Mouse (Mus musculus) embryonic facial prominence, embryonic 13.5 days (tissue): Measurements from ENCODE around the gene Mitf. TPM values are rescaled to one million over a fixed set of nuclear protein-coding genes. Genes with fewer than 3 reads are reported as not detected.

Source experiments
- ATAC-seq: fragments of 200-750 bp; cut with Nextera tagmentation; 2 replicates; pipeline ENCODE4 v1.8.0; 2017; ENCODE audit warnings: low read depth; ENCODE audit not compliant: insufficient number of reproducible peaks, insufficient read depth, low FRiP score, low TSS enrichment
- H3K27ac ChIP-seq: fragments of 300-500 bp; sonication (generic); 2 replicates; pipeline ENCODE4 v1.5.1; 2015; ENCODE audit warnings: moderate library complexity, mild to moderate bottlenecking, inconsistent platforms
- H3K27me3 ChIP-seq: fragments of 300-500 bp; sonication (generic); 2 replicates; pipeline ENCODE4 v1.6.1; 2015; ENCODE audit warnings: mild to moderate bottlenecking, inconsistent platforms
- H3K36me3 ChIP-seq: fragments of 300-500 bp; sonication (generic); 2 replicates; pipeline ENCODE4 v1.6.1; 2015; ENCODE audit warnings: mild to moderate bottlenecking, inconsistent platforms
- H3K4me1 ChIP-seq: fragments of 300-500 bp; sonication (generic); 2 replicates; pipeline ENCODE4 v1.6.1; 2015; ENCODE audit warnings: inconsistent platforms
- H3K4me2 ChIP-seq: fragments of 300-500 bp; sonication (generic); 2 replicates; pipeline ENCODE4 v1.6.1; 2015; ENCODE audit warnings: moderate library complexity, mild to moderate bottlenecking, inconsistent platforms
- H3K4me3 ChIP-seq: fragments of 300-500 bp; sonication (generic); 2 replicates; pipeline ENCODE4 v1.5.1; 2015; ENCODE audit warnings: mild to moderate bottlenecking, inconsistent platforms
- H3K9ac ChIP-seq: fragments of 300-500 bp; sonication (generic); 2 replicates; pipeline ENCODE4 v1.6.1; 2015; ENCODE audit warnings: mild to moderate bottlenecking, inconsistent platforms
- H3K9me3 ChIP-seq: fragments of 300-500 bp; sonication (generic); 2 replicates; pipeline ENCODE4 v1.6.1; 2016; ENCODE audit warnings: inconsistent platforms
- WGBS: fragments of 180-500 bp; shearing (Covaris S2); methylation state at CpG from one replicate; pipeline ENCODE4 v1.1.7; 2015; ENCODE audit warnings: mixed read lengths; 5-methylcytosine and 5-hydroxymethylcytosine counted together
- polyA plus RNA-seq: library from polyadenylated mRNA; unstranded; fragments of >200 nt; fragmentation: Nextera tagmentation; extraction: Ambion mirVana; gene quantifications from 2 replicates; pipeline ENCODE4 v1.2.1, GENCODE M21; 2015

Gene Mitf
- polyA plus RNA-seq, 1 experiment from 2014 or later = 2.5 TPM

- H3K27me3 ChIP-seq = no peaks in the 10 kb centered on the region
- no peak for ATAC-seq
- H3K4me1 ChIP-seq = peaks cover 19% of the 10 kb centered on the region
- no peak overlapping the region for H3K27ac ChIP-seq
- no peak overlapping the region for H3K4me3 ChIP-seq
- no peaks in the 10 kb centered on the region for H3K36me3 ChIP-seq
- WGBS = 31% methylated on average over 7 of the region's 7 CpGs
- no peaks in the 10 kb centered on the region for H3K9me3 ChIP-seq
- no peak overlapping the region for H3K9ac ChIP-seq
- no peak overlapping the region for H3K4me2 ChIP-seq
Measured at GRCm38 (mm10) chr6:97918481-97918880, 111.6 kb downstream of the Mitf start.

GRCm38 (mm10) chr6:97919287-97919686 is 112.4 kb downstream of the Mitf start:
- no peak for ATAC-seq
- 47% methylated on average over 8 of the region's 8 CpGs for WGBS
- H3K36me3 ChIP-seq = no peaks in the 10 kb centered on the region
- no peak overlapping the region for H3K4me3 ChIP-seq
- no peak overlapping the region for H3K27ac ChIP-seq
- H3K9ac ChIP-seq = no peak overlapping the region
- no peaks in the 10 kb centered on the region for H3K9me3 ChIP-seq
- no peaks in the 10 kb centered on the region for H3K27me3 ChIP-seq
- peaks cover 19% of the 10 kb centered on the region for H3K4me1 ChIP-seq
- H3K4me2 ChIP-seq = no peak overlapping the region

- no peaks in the 10 kb centered on the region for H3K36me3 ChIP-seq
- 89% methylated on average over 6 of the region's 6 CpGs for WGBS
- H3K4me2 ChIP-seq = no peak overlapping the region
- H3K27me3 ChIP-seq = no peaks in the 10 kb centered on the region
- no peak overlapping the region for H3K9ac ChIP-seq
- no peak overlapping the region for H3K27ac ChIP-seq
- no peak for ATAC-seq
- no peak overlapping the region for H3K4me3 ChIP-seq
- H3K9me3 ChIP-seq = no peaks in the 10 kb centered on the region
- peaks cover 19% of the 10 kb centered on the region for H3K4me1 ChIP-seq
Measured at GRCm38 (mm10) chr6:97921591-97921990, 114.7 kb downstream of the Mitf start.

GRCm38 (mm10) chr6:97924221-97924620 is 117.4 kb downstream of the Mitf start:
- H3K9me3 ChIP-seq = no peaks in the 10 kb centered on the region
- no peak overlapping the region for H3K4me3 ChIP-seq

GRCm38 (mm10) chr6:97929051-97929450 is 122.2 kb downstream of the Mitf start:
- Histone ChIP-seq H3K4me3 (no peak overlapping the region), H3K9me3 (no peaks in the 10 kb centered on the region), H3K4me2 (no peak overlapping the region), H3K4me1 (no peaks in the 10 kb centered on the region), H3K9ac (no peak overlapping the region), H3K27ac (no peak overlapping the region), H3K27me3 (no peaks in the 10 kb centered on the region), H3K36me3 (no peaks in the 10 kb centered on the region)
- no peak for ATAC-seq
- WGBS = 83% methylated on average over 3 of the region's 3 CpGs

More at GRCm38 (mm10) chr6:97924221-97924620, 117.4 kb downstream of the Mitf start:
- Histone ChIP-seq H3K36me3 (no peaks in the 10 kb centered on the region), H3K4me2 (no peak overlapping the region), H3K4me1 (0 out of 2 replicates have a peak, but pooled peaks cover 4% of the 10 kb centered on the region), H3K9ac (no peak overlapping the region), H3K27ac (no peak overlapping the region), H3K27me3 (no peaks in the 10 kb centered on the region)
- ATAC-seq = no peak
- 90% methylated on average over 3 of the region's 3 CpGs for WGBS

GRCm38 (mm10) chr6:97929466-97929865 is 122.6 kb downstream of the Mitf start:
- Histone ChIP-seq H3K4me2 (no peak overlapping the region), H3K4me1 (no peaks in the 10 kb centered on the region), H3K9ac (no peak overlapping the region), H3K4me3 (no peak overlapping the region), H3K36me3 (no peaks in the 10 kb centered on the region), H3K27ac (no peak overlapping the region), H3K27me3 (no peaks in the 10 kb centered on the region), H3K9me3 (no peaks in the 10 kb centered on the region)
- ATAC-seq = no peak
- 68% methylated on average over 7 of the region's 7 CpGs for WGBS

GRCm38 (mm10) chr6:97937139-97937538 is 130.3 kb downstream of the Mitf start:
- Histone ChIP-seq H3K9ac (no peak overlapping the region), H3K9me3 (no peaks in the 10 kb centered on the region), H3K27me3 (no peaks in the 10 kb centered on the region), H3K4me1 (no peaks in the 10 kb centered on the region), H3K36me3 (no peaks in the 10 kb centered on the region), H3K4me2 (no peak overlapping the region), H3K4me3 (no peak overlapping the region), H3K27ac (no peak overlapping the region)
- WGBS = 66% methylated on average over 5 of the region's 5 CpGs
- ATAC-seq = no peak

GRCm38 (mm10) chr6:97937897-97938614 is 131.2 kb downstream of the Mitf start:
- no peaks in the 10 kb centered on the region for H3K27me3 ChIP-seq
- no peaks in the 10 kb centered on the region for H3K9me3 ChIP-seq
- no peak for ATAC-seq
- no peak overlapping the region for H3K9ac ChIP-seq
- no peak overlapping the region for H3K27ac ChIP-seq
- H3K4me2 ChIP-seq = no peak overlapping the region
- no peaks in the 10 kb centered on the region for H3K4me1 ChIP-seq
- WGBS = 63% methylated on average over 11 of the region's 11 CpGs
- no peaks in the 10 kb centered on the region for H3K36me3 ChIP-seq
- no peak overlapping the region for H3K4me3 ChIP-seq

GRCm38 (mm10) chr6:97940916-97941315 is 134.1 kb downstream of the Mitf start:
- Histone ChIP-seq H3K4me1 (no peaks in the 10 kb centered on the region), H3K36me3 (no peaks in the 10 kb centered on the region), H3K4me2 (no peak overlapping the region), H3K9ac (no peak overlapping the region), H3K27ac (no peak overlapping the region), H3K4me3 (no peak overlapping the region), H3K9me3 (no peaks in the 10 kb centered on the region), H3K27me3 (no peaks in the 10 kb centered on the region)
- WGBS = 93% methylated on average over 12 of the region's 12 CpGs
- no peak for ATAC-seq

- Histone ChIP-seq H3K4me2 (no peak overlapping the region), H3K4me3 (no peak overlapping the region), H3K9me3 (no peaks in the 10 kb centered on the region), H3K4me1 (0 out of 2 replicates have a peak, but pooled peaks cover 2% of the 10 kb centered on the region), H3K27ac (no peak overlapping the region), H3K36me3 (no peaks in the 10 kb centered on the region), H3K27me3 (no peaks in the 10 kb centered on the region), H3K9ac (no peak overlapping the region)
- no peak for ATAC-seq
- 56% methylated on average over 13 of the region's 13 CpGs for WGBS
Measured at GRCm38 (mm10) chr6:97950033-97950881, 143.4 kb downstream of the Mitf start.

GRCm38 (mm10) chr6:97950882-97951245 is 144.0 kb downstream of the Mitf start:
- H3K36me3 ChIP-seq = no peaks in the 10 kb centered on the region
- H3K9ac ChIP-seq = no peak overlapping the region
- 70% methylated on average over 2 of the region's 2 CpGs for WGBS
- no peak overlapping the region for H3K4me2 ChIP-seq
- no peaks in the 10 kb centered on the region for H3K9me3 ChIP-seq
- H3K4me1 ChIP-seq = 0 out of 2 replicates have a peak, but pooled peaks cover 2% of the 10 kb centered on the region
- no peak for ATAC-seq
- no peak overlapping the region for H3K27ac ChIP-seq
- H3K4me3 ChIP-seq = no peak overlapping the region
- H3K27me3 ChIP-seq = no peaks in the 10 kb centered on the region

GRCm38 (mm10) chr6:97951711-97952110 is 144.9 kb downstream of the Mitf start:
- WGBS = 89% methylated on average over 1 of the region's 1 CpGs

More at GRCm38 (mm10) chr6:97951711-97952110, 144.9 kb downstream of the Mitf start:
- Histone ChIP-seq H3K27ac (no peak overlapping the region), H3K4me1 (0 out of 2 replicates have a peak, but pooled peaks cover 2% of the 10 kb centered on the region), H3K9ac (no peak overlapping the region), H3K4me2 (no peak overlapping the region), H3K27me3 (no peaks in the 10 kb centered on the region), H3K36me3 (no peaks in the 10 kb centered on the region), H3K9me3 (no peaks in the 10 kb centered on the region), H3K4me3 (no peak overlapping the region)
- no peak for ATAC-seq
